Mouse (Mus musculus) brain, embryonic 14.5 days (tissue): ENCODE data around the gene Emsy.

Experiments used
- CTCF ChIP-seq: fragments of 200-500 bp; IDR thresholded peaks from 2 replicates; pipeline ENCODE4 v1.5.1; 2012; ENCODE audit warnings: inconsistent platforms, mild to moderate bottlenecking, moderate library complexity, borderline replicate concordance; ENCODE audit not compliant: insufficient read depth, insufficient read length; ENCODE audit errors: extremely low read depth
- POLR2A ChIP-seq: fragments of 200-500 bp; IDR thresholded peaks from 2 replicates; pipeline ENCODE4 v1.6.1; 2012; ENCODE audit warnings: mild to moderate bottlenecking, inconsistent platforms, borderline replicate concordance; ENCODE audit not compliant: poor library complexity, insufficient read depth, insufficient read length, severe bottlenecking; ENCODE audit errors: extremely low read depth

DNA sequence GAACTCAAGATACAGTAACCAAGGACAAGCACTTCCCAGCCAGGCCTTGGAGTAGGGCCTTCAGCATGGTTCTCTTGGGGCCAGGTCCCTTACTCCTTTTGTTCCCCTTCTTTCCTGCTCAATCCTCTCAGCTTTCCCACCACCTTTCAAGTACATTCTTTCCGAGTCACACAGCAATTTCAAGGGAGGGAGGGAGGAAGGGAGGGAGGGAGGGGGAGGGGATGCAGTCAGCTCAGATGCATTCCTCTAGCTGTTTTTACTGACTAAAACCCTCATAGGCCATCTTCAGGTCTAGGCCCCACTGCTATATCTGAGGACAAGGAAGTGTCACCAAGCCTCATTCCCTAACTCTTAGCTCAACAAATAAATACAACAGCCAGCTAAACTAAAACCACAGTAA is 12.3 kb downstream of the Emsy start:
- TF ChIP-seq CTCF = no peak
- TF ChIP-seq POLR2A = no peak
